Mouse (Mus musculus) myocyte (in vitro differentiated cells): Measurements from ENCODE around the gene Hoxb3. TPM values are rescaled to one million over a fixed set of nuclear protein-coding genes. Genes with fewer than 3 reads are reported as not detected.

Experiments used
- H3K27me3 ChIP-seq: one replicate; pipeline ENCODE4 v1.6.1; 2011; ENCODE audit not compliant: control insufficient read depth, insufficient read depth, insufficient read length
- H3K36me3 ChIP-seq: one replicate; pipeline ENCODE4 v1.6.1; 2011; ENCODE audit not compliant: control insufficient read depth, insufficient read depth
- H3K4me2 ChIP-seq: one replicate; pipeline ENCODE4 v1.6.1; 2011; ENCODE audit warnings: low read depth, control low read depth
- H3K4me3 ChIP-seq: one replicate; pipeline ENCODE4 v1.5.1; 2011; ENCODE audit warnings: mild to moderate bottlenecking, control low read depth, moderate library complexity
- H3K79me2 ChIP-seq: one replicate; pipeline ENCODE4 v1.6.1; 2011; ENCODE audit not compliant: control insufficient read depth, insufficient read depth
- H3ac ChIP-seq: one replicate; pipeline ENCODE4 v1.6.1; 2011; ENCODE audit not compliant: control insufficient read depth, insufficient read length
- CEBPB ChIP-seq: IDR thresholded peaks from 2 replicates; pipeline ENCODE4 v1.6.1; 2011; ENCODE audit warnings: mild to moderate bottlenecking, moderate library complexity; ENCODE audit not compliant: poor library complexity, insufficient read depth, severe bottlenecking
- E2F4 ChIP-seq: IDR thresholded peaks from one replicate; pipeline ENCODE4 v1.6.1; 2011; ENCODE audit warnings: mild to moderate bottlenecking, control low read depth, moderate library complexity; ENCODE audit not compliant: insufficient read depth
- MAX ChIP-seq: IDR thresholded peaks from one replicate; pipeline ENCODE4 v1.6.1; 2011; ENCODE audit warnings: low read depth, mild to moderate bottlenecking, control low read depth
- MYOD1 ChIP-seq, 3 experiments: IDR thresholded peaks; one replicate each; pipeline ENCODE4 v1.6.1; 2011; ENCODE audit warnings: control low read depth in 2 of 3, low read depth in 2 of 3, mild to moderate bottlenecking in 2 of 3, moderate library complexity in 1 of 3; ENCODE audit not compliant: insufficient read length in 2 of 3, control insufficient read depth in 1 of 3
- MYOG ChIP-seq, 3 experiments: IDR thresholded peaks; one replicate each; pipeline ENCODE4 v1.6.1; 2011; ENCODE audit warnings: control low read depth in 2 of 3, low read depth in 2 of 3, mild to moderate bottlenecking in 2 of 3; ENCODE audit not compliant: insufficient read length in 2 of 3, control insufficient read depth in 1 of 3, insufficient read depth in 1 of 3
- POLR2A ChIP-seq: IDR thresholded peaks from one replicate; pipeline ENCODE4 v1.6.1; 2011; ENCODE audit warnings: low read depth, mild to moderate bottlenecking, control low read depth, moderate library complexity; ENCODE audit not compliant: insufficient read length
- POLR2AphosphoS2 ChIP-seq: IDR thresholded peaks from one replicate; pipeline ENCODE4 v1.6.1; 2011; ENCODE audit warnings: low read depth, control low read depth; ENCODE audit not compliant: insufficient read length
- REST ChIP-seq: IDR thresholded peaks from one replicate; pipeline ENCODE4 v1.6.1; 2011; ENCODE audit warnings: mild to moderate bottlenecking, control low read depth, moderate library complexity; ENCODE audit not compliant: insufficient read depth, insufficient read length
- SRF ChIP-seq: IDR thresholded peaks from one replicate; pipeline ENCODE4 v1.6.1; 2011; ENCODE audit warnings: low read depth; ENCODE audit not compliant: control insufficient read depth, insufficient read length
- TCF12 ChIP-seq: IDR thresholded peaks from one replicate; pipeline ENCODE4 v1.6.1; 2011; ENCODE audit warnings: mild to moderate bottlenecking, control low read depth; ENCODE audit not compliant: poor library complexity, insufficient read depth, severe bottlenecking
- TCF3 ChIP-seq: IDR thresholded peaks from one replicate; pipeline ENCODE4 v1.6.1; 2011; ENCODE audit warnings: low read depth, control low read depth; ENCODE audit not compliant: insufficient read length
- USF1 ChIP-seq: IDR thresholded peaks from one replicate; pipeline ENCODE4 v1.6.1; 2011; ENCODE audit warnings: low read depth, mild to moderate bottlenecking, control low read depth, moderate library complexity
- polyA plus RNA-seq: library from polyadenylated mRNA; unstranded; fragments of >200 nt; fragmentation: generic; extraction: Trizol; gene quantifications from one replicate; pipeline ENCODE4 v1.2.1, GENCODE M21; 2012; ENCODE audit warnings: missing spikeins

Gene Hoxb3
- polyA plus RNA-seq, 1 experiment = not detected

DNA sequence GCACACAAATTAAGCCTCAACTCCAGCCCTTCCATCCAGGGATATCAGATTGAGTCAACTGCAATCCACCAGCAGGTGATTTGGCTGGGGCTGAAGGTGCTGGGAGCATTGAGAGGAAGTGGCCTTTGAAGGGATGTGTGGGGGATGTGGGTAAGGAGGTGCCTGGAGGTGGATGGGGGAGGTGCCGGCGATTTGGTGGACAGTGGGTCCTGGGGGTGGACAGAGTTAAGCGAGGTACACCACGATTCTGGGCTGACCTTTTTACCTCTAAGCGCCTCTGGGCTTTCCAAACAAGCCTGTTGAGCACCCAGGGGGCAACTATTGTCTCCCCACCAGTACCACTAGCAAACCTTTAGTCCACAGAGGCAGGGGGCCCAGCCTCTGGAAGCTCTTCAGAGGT lies 45.6 kb downstream of the Hoxb3 start:
- no peak overlapping the region for H3ac ChIP-seq
- H3K36me3 ChIP-seq = no peaks in the 10 kb centered on the region
- no peak overlapping the region for H3K4me3 ChIP-seq
- no peaks in the 10 kb centered on the region for H3K79me2 ChIP-seq
- TF ChIP-seq REST (no peak), POLR2A (no peak), SRF (no peak), MAX (no peak), POLR2AphosphoS2 (no peak), MYOD1 (IDR thresholded peaks at IDR 0.05; ENCODE audit: control insufficient read depth in 1 of 3, insufficient read length in 2 of 3, low read depth in 2 of 3) (no peak), MYOG (IDR thresholded peaks at IDR 0.05; ENCODE audit: control insufficient read depth in 1 of 3, insufficient read depth in 1 of 3, insufficient read length in 2 of 3, low read depth in 2 of 3) (no peak), USF1 (no peak), TCF12 (no peak)
- no peak overlapping the region for H3K4me2 ChIP-seq
- H3K27me3 ChIP-seq = peaks cover 78% of the 10 kb centered on the region

- Histone ChIP-seq H3ac (no peak overlapping the region), H3K4me2 (no peak overlapping the region), H3K27me3 (peaks cover 75% of the 10 kb centered on the region), H3K79me2 (no peaks in the 10 kb centered on the region), H3K36me3 (no peaks in the 10 kb centered on the region), H3K4me3 (no peak overlapping the region)
- TF ChIP-seq MYOG (IDR thresholded peaks at IDR 0.05; ENCODE audit: control insufficient read depth in 1 of 3, insufficient read depth in 1 of 3, insufficient read length in 2 of 3, low read depth in 2 of 3) (no peak), CEBPB (no peak), TCF3 (no peak), POLR2AphosphoS2 (no peak), USF1 (no peak), POLR2A (no peak), MAX (no peak), SRF (no peak), TCF12 (no peak), REST (no peak), MYOD1 (IDR thresholded peaks at IDR 0.05; ENCODE audit: control insufficient read depth in 1 of 3, insufficient read length in 2 of 3, low read depth in 2 of 3) (no peak), E2F4 (no peak)
Observed at GRCm38 (mm10) chr11:96369140-96369539, 46.0 kb downstream of the Hoxb3 start.

DNA sequence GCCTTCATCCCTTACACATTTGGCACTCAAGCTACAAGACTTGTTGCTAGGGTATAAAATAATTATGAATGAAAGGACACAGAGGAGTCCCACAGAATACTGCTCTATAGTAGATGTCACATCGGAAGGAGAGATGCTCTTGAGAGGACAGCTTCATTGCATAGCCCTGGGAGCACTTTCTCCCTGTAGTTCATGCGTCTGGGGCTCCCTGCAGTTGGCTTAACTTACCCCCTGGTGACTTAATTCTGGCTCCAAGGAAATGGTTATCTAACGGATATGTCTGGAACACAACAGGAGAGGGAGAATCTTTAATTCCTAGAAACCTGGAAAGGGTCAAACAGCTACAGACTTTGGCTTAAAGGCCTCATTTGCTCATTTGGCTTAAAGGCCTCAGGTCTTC lies 48.6 kb downstream of the Hoxb3 start:
- Histone ChIP-seq H3K4me2 (no peak overlapping the region), H3K79me2 (no peaks in the 10 kb centered on the region), H3K36me3 (no peaks in the 10 kb centered on the region), H3ac (no peak overlapping the region), H3K27me3 (peaks cover 76% of the 10 kb centered on the region), H3K4me3 (no peak overlapping the region)
- TF ChIP-seq REST (no peak), TCF3 (no peak)

GRCm38 (mm10) chr11:96372519-96372918 lies 49.4 kb downstream of the Hoxb3 start:
- no peak for TF ChIP-seq CEBPB
- no peak for TF ChIP-seq TCF3
- no peak for TF ChIP-seq MAX
- TF ChIP-seq MYOD1 (IDR thresholded peaks at IDR 0.05; ENCODE audit: control insufficient read depth in 1 of 3, insufficient read length in 2 of 3, low read depth in 2 of 3) = no peak
- TF ChIP-seq MYOG (IDR thresholded peaks at IDR 0.05; ENCODE audit: control insufficient read depth in 1 of 3, insufficient read depth in 1 of 3, insufficient read length in 2 of 3, low read depth in 2 of 3) = no peak
- Histone ChIP-seq H3K79me2 (no peaks in the 10 kb centered on the region), H3ac (no peak overlapping the region), H3K4me3 (no peak overlapping the region), H3K36me3 (no peaks in the 10 kb centered on the region), H3K27me3 (peaks cover 68% of the 10 kb centered on the region), H3K4me2 (no peak overlapping the region)

DNA sequence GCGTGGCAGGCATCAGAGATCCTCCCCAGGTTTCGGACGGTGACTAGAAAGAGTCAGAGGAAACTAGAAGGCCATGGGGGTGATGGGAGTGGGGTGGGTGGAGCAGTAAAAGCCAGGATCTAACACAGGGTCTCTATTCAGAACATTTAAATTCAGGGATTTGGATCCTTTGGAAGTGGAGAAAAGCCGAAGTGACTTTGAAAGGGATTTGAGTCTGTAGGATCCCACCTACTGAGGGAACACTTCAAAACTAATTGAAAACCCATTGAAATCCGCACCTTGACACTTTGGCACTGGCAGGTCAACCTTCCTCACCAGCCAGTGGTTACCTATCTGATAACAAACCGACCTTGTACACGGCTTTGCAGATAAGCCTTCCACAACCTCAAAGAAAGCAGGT lies 51.7 kb downstream of the Hoxb3 start:
- H3K4me2 ChIP-seq = no peak overlapping the region
- H3K4me3 ChIP-seq = no peak overlapping the region
- no peak for TF ChIP-seq SRF
- H3K79me2 ChIP-seq = no peaks in the 10 kb centered on the region
- H3K36me3 ChIP-seq = no peaks in the 10 kb centered on the region
- no peak overlapping the region for H3ac ChIP-seq
- peaks cover 48% of the 10 kb centered on the region for H3K27me3 ChIP-seq

GRCm38 (mm10) chr11:96383381-96383780 lies 60.3 kb downstream of the Hoxb3 start:
- H3K4me2 ChIP-seq = no peak overlapping the region
- no peak overlapping the region for H3K4me3 ChIP-seq
- no peak overlapping the region for H3ac ChIP-seq
- no peak for TF ChIP-seq MYOD1 (IDR thresholded peaks at IDR 0.05; ENCODE audit: control insufficient read depth in 1 of 3, insufficient read length in 2 of 3, low read depth in 2 of 3)
- no peak for TF ChIP-seq POLR2A
- TF ChIP-seq TCF12 = no peak
- TF ChIP-seq TCF3 = no peak
- TF ChIP-seq CEBPB = no peak
- no peak for TF ChIP-seq SRF
- H3K36me3 ChIP-seq = no peaks in the 10 kb centered on the region
- H3K79me2 ChIP-seq = no peaks in the 10 kb centered on the region
- peaks cover 44% of the 10 kb centered on the region for H3K27me3 ChIP-seq
